Mouse (Mus musculus) lung, postnatal 25 days (tissue): Measurements from ENCODE around the gene Myl7.
A peak's percentile ranks its signal among the peaks of the same experiment; 100 is the strongest.

Experiments used
- DNase-seq: peaks from one replicate; pipeline ENCODE4 v3.0.0; 2022; ENCODE audit warnings: low spot score

Myl7 gene

DNA sequence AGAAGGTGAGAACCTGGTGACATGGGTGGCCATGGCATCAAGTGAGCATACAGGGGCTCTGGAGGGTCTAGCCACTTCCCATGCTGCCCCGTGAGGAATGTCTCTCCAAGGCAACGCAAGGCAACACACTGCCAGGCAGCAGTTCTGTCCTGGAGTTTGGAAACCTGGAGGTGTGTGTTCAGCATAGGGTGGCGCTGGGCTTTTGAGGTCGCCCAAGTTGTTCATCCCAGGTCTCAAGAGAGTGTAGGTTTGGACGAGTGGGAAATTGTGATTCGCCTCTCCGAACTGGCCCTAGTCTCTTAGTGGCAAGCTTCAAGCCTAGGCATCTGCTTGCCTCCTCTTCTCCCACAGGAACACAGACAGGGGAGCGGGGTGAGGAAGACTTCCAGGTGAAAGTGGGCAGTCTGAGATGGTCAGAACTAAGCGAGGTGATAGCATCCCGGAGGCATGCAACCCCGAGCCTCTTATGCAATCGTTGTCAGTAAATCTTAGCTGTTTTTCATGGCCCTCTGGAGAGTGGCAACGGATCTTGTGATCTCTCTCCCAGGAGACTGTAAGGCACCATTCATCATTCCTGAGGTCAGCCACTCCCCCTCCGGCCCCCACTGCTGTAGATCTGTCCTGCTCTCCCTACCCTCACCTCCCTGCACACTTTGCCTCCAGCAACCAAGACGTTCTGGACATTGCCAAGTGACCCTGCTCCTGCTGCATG lies 36.0 kb downstream of the Myl7 start:
- no peak for DNase-seq

DNA sequence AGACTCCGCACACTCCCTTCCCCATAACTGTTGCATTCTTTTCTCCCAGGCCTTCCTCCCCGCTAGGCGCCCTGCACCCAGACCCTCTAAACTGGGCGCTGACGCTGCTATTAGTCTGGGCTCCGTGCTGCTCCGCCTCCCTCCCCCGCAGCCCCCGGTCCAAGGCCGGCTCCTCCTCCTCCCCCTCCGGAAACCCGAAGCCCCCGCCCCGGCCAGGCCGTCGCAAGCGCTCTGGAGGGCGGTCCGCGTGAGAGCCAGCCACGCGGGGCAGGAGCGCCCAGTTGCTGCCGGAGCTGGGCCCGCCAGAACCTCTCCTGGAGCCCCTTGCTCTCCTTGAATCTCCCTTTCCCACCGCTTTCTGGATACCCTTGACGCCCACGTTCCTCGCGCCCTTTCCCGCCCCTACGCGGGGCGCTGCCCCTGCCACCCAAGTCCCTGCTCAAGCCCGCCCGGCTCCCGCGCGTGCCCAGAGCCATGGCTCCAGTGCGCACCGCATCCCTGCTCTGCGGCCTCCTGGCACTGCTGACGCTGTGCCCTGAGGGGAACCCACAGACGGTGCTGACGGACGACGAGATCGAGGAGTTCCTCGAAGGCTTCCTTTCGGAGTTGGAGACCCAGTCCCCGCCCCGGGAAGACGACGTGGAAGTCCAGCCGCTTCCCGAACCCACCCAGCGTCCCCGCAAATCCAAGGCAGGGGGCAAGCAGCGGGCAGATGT lies 36.7 kb downstream of the Myl7 start, which contains the start of gene Aebp1:
Aebp1 (plus strand) TSS at position 270 of the 716 bp plus-strand sequence.
- DNase-seq, result peak; percentile 38

DNA sequence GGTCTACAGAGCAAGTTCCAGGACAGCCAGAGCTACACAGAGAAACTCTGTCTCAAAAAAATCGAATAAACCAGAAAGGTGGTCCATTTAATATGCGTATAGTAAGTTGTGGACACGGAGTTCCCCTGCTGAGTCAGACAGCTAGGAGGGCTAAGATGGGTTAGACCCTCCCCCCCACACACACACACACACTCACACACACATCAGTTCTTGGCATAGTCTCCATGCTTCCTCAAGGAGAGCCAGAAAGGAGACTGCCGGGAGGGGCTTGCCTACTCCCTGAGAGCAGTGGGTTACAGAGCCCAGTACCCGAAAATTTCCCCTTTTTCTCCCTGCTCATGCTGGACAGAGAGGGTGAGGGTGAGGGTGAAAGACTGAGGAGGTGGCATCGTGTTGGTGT lies 37.9 kb downstream of the Myl7 start:
- no peak for DNase-seq

DNA sequence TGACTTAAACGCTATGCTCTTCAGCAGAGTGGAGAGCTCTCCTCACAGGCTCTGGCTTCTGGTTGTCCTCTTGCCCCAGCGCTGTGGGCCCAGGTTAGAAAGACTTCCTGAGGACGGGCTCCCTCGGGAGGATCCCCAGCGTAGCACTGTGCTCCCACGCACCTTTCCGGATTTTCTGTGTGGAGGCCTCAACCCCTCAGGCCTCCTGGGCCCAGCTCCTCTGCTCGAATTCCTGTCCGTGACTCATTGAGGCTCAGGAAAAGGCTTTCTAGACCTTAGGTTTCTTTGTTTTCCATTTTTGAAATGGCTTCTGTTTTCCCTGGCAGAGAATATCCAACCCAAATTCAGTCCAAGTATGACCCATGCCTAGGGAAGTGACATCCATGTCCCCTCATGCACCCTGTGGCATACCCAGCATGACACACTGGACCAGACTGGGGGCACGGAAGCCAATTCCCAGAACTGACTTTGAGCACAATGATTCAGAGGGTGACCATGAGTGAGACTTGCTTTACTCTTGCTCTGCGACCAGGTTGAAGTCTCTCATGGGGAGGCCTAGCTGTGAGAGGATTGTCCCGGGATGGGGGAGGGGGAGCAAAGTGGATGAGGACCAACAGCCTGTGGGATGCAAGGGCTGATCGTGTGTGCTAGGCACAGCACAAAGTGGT lies 38.6 kb downstream of the Myl7 start:
- DNase-seq, result no peak

DNA sequence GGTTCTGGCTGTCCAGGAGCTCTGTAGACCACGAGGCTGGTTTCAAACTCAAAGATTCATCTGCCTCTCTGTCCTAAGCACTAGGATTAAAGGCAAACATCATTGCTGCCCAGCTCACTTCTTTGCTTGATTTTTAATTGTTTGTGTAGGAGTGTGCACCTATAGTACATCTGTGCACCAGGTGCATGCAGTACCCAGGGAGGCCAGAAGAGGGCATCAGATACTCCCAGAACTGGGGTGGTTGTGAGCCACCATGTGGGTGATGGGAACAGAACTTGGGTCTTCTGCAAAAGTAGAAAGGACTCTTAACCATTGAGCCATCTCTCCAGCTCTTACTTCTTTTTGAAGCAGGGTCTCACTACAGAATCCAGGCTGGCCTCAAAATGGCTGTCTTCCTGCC lies 39.9 kb downstream of the Myl7 start:
- DNase-seq, result no peak

DNA sequence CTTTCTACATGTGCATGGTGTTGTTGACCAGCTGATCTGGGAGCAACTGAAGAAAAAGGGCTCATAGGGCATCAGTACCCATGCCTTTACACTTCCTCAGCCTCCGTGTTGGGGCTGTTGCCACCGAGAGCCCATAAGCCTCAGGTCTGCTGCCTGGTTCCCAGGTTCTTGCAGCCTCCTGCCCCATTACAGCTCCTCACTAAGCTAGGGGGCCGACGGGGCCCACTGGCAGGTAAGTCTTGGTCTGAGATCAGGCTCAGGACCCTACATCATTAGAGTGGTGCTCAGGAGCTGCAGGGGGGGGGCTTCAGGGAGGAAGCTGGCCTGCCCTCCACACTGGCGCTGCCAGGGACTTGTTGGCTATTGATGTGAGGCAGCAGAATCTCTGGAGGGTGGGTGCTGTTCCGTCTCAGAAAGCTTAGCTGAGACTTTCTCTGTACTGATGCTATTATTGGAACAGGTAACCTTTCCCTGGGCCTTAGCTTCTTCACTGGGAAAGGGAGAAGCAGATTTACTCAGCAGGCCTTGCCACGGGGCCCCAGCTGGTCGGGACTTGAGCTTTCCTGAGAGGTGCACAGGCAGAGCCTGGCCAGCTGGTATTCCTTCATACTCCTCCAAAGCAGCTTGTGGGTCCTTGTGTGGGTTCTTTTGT lies 42.0 kb downstream of the Myl7 start:
- DNase-seq, result no peak

DNA sequence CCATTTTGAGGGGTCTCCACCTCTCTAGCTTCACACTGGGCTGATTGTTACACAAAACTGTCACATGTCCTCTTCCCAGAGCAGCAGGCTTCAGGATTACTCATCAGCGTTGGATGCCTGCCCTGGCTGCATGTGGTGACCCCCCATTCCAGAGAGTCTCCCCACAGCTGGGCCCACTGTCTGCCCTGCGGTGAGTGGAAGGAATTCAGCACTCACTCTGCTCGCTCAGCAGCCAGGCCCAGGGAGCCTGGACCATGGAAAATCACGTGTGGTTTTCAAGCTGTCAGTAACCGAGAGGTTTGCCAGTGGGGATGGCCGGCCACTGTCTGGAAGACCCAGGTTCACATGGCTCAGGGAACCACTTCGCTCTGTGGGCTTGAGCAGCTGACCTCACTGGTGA lies 42.7 kb downstream of the Myl7 start:
- no peak for DNase-seq

DNA sequence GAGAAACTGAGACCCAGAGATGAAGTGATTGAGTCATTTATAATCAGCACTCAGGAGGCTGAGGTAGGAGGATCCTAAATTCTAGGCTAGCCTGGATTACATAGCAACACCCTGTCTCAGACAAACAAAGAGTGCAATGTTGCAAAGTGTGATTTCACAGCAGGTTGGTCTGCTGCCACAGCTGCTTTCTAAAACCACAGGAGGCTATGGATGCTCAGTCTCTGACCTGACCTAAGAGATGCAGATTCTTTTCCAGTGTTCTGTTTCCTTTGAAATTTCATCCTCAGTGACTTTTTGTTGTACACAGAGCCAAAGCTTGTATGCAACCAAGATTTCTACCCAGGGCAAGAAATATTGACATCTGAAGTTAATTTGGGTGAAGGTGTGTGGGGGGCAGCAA lies 43.1 kb downstream of the Myl7 start:
- no peak for DNase-seq

DNA sequence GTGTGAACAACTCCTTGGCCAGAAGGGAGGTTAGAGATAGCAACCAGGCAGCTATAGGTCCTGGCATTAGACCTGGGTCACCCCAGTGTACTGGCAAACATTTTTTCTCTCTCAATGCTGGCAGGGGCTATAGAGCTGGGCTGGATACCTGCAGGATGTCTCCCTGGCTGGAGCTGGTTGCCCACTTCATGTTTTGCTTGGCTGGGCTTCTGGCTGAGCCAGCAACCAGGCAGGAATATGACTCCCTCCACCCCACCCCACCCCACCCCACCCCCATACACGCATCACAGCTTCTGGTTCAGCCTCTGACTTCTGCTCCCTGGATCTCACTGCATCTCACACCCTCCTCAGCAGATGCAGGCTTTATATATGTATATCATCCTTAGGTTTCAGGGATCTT lies 46.3 kb downstream of the Myl7 start:
- no peak for DNase-seq

DNA sequence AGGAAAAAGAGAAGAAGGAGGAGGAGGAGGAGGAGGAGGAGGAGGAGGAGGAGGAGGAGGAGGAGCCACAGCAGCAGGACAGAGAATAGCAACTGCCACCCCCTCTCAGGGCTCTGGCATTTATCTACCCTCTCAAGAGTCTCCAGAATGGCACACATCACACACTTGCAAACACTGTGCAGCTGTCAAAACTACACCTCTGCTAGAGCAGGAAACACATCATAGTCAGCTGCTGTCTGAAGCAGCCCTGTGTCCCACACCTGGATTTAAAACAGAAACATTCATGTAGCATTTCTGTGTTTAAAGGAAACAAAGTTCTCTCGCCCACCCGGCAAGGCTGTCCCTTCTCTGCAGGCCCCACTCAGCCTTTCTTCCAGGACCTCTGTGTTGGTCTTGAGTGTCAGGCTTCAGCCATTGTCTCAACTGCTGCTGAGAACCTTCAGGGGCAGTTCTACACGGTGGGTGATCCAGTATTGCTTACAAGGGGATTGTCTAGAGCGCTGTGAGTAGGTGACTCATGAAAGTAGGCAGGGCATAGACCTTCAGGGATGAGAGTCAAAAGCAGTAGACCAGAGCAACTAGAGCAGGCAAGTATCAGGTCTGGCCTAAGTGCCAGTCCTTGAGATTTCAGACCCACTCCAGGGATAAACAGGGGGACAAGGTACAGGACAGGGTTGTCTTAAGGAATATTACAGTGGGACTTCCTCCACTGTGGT lies 47.4 kb downstream of the Myl7 start:
- no peak for DNase-seq

DNA sequence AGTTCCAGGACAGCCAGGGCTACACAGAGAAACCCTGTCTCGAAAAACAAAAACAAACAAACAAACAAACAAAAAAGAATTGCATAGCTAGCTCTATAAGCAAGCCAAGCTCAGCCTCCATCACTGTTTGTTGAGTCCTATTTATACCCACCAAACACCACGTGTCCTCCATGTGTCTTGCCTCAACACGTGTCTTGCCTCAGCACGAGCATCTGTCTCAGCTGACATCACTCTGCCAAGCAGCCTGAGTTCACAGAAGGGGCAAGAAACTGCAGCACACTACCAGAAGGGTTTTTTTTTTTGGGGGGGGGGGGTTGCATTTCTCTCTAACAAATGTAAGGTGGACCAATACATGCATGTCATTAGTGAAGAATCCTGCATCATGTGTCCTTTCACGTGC lies 48.1 kb downstream of the Myl7 start:
- no peak for DNase-seq

DNA sequence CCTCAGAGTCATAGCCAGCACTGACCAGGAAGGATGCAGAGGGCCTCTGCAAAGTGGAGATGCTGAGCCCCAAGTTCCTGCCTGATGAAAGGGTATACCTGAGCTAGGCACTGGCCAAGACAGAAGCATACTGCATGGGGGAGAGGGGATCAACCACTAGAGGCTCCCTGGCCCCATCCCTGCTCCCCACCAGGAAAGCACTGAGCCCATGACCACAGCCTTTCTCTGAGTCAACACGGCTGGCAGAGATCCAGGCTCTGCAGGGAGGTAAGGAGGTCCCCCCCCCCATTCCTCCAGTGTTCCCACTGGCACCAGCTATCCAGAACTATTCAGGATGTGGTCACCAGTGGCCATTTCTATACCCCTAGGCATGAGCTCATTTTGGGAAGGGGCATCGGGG lies 49.3 kb downstream of the Myl7 start:
- no peak for DNase-seq

DNA sequence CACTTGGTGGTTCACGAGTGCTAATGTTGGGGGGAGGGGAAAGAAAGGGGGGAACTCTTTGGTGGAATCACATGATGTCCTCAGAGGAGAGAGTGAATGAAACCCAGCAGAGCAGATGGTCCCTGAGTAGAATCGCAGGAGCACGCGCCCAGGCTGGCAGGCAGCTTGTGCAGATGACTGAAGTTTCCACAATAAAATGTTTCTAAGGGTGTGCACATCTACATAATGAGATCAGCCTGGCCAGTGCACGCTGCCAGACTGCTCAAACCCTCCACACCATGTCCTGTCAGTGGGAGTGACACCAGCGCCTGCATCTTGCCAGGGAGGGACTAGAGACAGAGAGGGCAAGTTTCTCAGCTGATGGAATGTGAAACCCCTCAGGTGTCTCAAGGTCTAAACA lies 49.8 kb downstream of the Myl7 start:
- DNase-seq, result no peak

DNA sequence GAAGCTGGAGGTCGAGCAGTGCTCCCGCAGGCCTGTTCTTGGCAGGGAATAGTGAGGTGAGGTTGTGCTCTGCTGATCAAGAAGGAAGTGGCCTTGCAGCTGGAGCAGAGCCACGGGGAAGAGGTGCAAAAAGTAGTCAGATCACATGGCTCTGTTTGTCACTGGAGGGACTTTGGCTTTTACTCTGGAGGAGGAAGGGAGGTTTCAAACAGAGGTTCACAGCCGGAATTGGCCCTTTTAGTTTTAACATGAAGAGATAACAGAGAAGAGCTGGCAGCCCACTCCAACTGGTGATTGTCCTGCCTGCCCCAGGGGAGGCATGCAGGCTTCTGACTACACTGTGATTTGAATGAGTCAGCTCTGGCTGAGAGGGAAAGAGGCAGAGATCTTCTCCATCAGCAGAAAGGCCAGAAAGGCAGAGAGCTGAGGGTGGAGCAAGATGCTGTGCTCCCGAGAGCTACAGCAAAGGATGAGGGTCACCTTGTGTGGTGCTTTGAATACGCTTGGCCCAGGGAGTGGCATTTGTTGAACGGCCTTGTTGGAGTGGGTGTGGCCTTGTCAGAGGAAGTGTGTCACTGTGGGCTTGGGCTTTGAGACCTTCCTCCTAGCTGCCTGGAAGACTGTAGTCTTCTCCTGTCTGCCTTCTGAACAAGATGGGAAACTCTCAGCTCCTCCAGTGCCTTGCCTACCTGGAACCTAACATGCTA lies 51.8 kb downstream of the Myl7 start:
- peak; percentile 59 for DNase-seq
